Mouse (Mus musculus) hindbrain, postnatal 0 days (tissue): ENCODE measurements around the gene Sned1. TPM values are rescaled to one million over a fixed set of nuclear protein-coding genes. Genes with fewer than 3 reads are reported as not detected.

ENCODE experiments used
- ATAC-seq: fragments of 200-750 bp; cut with Nextera tagmentation; 2 replicates; pipeline ENCODE4 v1.8.0; 2017; ENCODE audit warnings: mild to moderate bottlenecking, moderate TSS enrichment, moderate library complexity
- DNase-seq: peaks from one replicate; pipeline ENCODE4 v3.0.0-alpha.2; 2015; ENCODE audit warnings: low spot score
- H3K27ac ChIP-seq: fragments of 300-500 bp; sonication (generic); 2 replicates; pipeline ENCODE4 v1.5.1; 2014; ENCODE audit warnings: mild to moderate bottlenecking
- H3K27me3 ChIP-seq: fragments of 300-500 bp; sonication (generic); 2 replicates; pipeline ENCODE4 v1.6.1; 2014; ENCODE audit warnings: low read length, mixed read lengths; ENCODE audit not compliant: insufficient read depth
- H3K36me3 ChIP-seq: fragments of 300-500 bp; sonication (generic); 2 replicates; pipeline ENCODE4 v1.6.1; 2014; ENCODE audit warnings: low read length, mixed read lengths; ENCODE audit not compliant: insufficient read depth
- H3K4me1 ChIP-seq: fragments of 300-500 bp; sonication (generic); 2 replicates; pipeline ENCODE4 v1.6.1; 2014; ENCODE audit warnings: antibody characterized with exemption, low read length, mixed read lengths; ENCODE audit not compliant: insufficient read depth
- H3K4me2 ChIP-seq: fragments of 300-500 bp; sonication (generic); 2 replicates; pipeline ENCODE4 v1.6.1; 2014; ENCODE audit warnings: low read depth, mild to moderate bottlenecking, low read length, moderate library complexity, mixed read lengths
- H3K4me3 ChIP-seq: fragments of 300-500 bp; sonication (generic); 2 replicates; pipeline ENCODE4 v1.5.1; 2014; ENCODE audit warnings: low read length
- H3K9ac ChIP-seq: fragments of 300-500 bp; sonication (generic); replicated peaks from 2 replicates; pipeline ENCODE4 v1.6.1; 2014; ENCODE audit warnings: mild to moderate bottlenecking, low read length, moderate library complexity, mixed read lengths
- H3K9me3 ChIP-seq: fragments of 300-500 bp; sonication (generic); 2 replicates; pipeline ENCODE4 v1.6.1; 2016; ENCODE audit warnings: low read length, mixed read lengths
- CTCF ChIP-seq: IDR thresholded peaks from 2 replicates; pipeline ENCODE4 v1.5.1; 2016; ENCODE audit warnings: antibody characterized with exemption, control low read depth, low read depth
- WGBS: fragments of 180-500 bp; shearing (Covaris S2); extraction: QIAGEN DNeasy Blood & Tissue Kit; methylation state at CpG from one replicate; pipeline ENCODE4 v1.1.7; 2014; 5-methylcytosine and 5-hydroxymethylcytosine counted together
- polyA plus RNA-seq: library from polyadenylated mRNA; unstranded; fragments of >200 nt; fragmentation: Nextera tagmentation; extraction: Ambion mirVana; gene quantifications from 2 replicates; pipeline ENCODE4 v1.2.1, GENCODE M21; 2015
- total RNA-seq: library from RNA; depleted of rRNA; stranded (reverse); fragments of >200 nt; gene quantifications from 2 replicates; pipeline ENCODE4 v1.2.3, GENCODE M21; 2014

Sned1 gene
- total and polyA plus RNA-seq, 2 experiments from 2014 or later = 9.2 to 33.7 TPM

DNA sequence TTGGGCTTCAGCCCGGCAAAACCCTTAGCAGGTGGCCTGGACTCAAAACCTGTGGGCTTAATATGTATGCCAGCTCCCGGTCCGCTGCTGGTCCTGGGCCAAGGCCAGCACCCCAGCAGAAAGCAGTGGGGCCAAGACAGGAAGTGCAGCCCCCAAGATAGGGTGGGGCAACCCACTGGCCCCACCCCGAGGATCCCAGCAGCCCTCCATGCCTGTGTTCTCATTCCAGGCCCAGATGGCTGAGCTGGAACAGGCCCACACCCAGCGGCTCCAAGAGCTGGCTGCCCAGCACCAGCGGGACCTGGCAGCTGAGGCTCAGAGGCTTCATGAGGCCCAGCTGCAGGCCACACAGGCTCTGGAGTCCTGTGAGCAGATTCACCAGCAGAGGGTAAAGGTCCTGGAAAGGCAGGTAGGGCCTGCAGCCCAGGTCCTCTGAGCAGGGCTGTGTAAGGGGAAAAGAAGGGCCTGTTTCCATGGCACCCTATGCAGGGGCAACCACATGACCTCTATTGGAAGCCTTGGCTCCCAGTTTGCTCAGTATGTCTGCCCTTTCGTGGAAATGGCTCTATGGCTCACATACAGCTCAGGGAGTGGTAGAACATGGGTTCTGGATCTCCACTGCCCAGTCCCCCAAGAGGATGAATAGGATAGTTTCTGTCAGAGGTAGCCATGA lies 8.2 kb upstream of the Sned1 start:
- DNase-seq = peak; percentile 78
- H3K27ac ChIP-seq = peak overlapping the region; percentile 20; the same call in 1 of the 2 replicates
- WGBS = 29% methylated on average over 7 of the region's 7 CpGs

DNA sequence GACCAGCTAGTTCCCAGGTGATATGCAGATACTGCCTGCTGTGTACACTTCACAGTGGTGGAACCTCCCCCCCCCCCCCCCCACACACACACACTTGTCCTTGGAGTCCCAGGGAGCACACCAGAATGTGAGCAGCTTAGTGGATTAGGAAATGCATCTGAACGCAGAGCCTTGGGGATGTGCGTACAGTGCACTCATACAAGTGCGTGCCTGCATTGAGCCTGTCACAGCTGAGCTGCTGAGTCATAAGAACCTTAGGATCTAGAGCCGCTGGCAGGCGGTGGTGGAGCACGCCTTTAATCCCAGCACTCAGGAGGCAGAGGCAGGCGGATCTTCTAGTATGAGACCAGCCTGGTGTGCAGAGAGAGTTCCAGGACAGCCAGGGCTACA lies 7.7 kb upstream of the Sned1 start:
- no peaks in the 10 kb centered on the region; the same call in 1 of the 2 replicates for H3K27me3 ChIP-seq
- DNase-seq (no peak), ATAC-seq (no peak)
- no peaks in the 10 kb centered on the region for H3K36me3 ChIP-seq
- TF ChIP-seq CTCF = no peak
- no peak overlapping the region for H3K4me2 ChIP-seq
- 81% methylated on average over 7 of the region's 7 CpGs for WGBS
- no peaks in the 10 kb centered on the region for H3K9me3 ChIP-seq
- peaks cover 7% of the 10 kb centered on the region; the same call in 1 of the 2 replicates for H3K4me1 ChIP-seq
- no peak overlapping the region for H3K27ac ChIP-seq
- no peak overlapping the region for H3K4me3 ChIP-seq
- no peak overlapping the region for H3K9ac ChIP-seq

More for the DNA sequence above, 8.2 kb upstream of the Sned1 start:
- peak; percentile 73 for ATAC-seq
- Histone ChIP-seq H3K36me3 (no peaks in the 10 kb centered on the region), H3K9ac (no peak overlapping the region), H3K4me2 (no peak overlapping the region), H3K4me3 (no peak overlapping the region), H3K4me1 (peaks cover 7% of the 10 kb centered on the region; the same call in 1 of the 2 replicates), H3K27me3 (no peaks in the 10 kb centered on the region; the same call in 1 of the 2 replicates), H3K9me3 (no peaks in the 10 kb centered on the region)
- TF ChIP-seq CTCF = no peak

DNA sequence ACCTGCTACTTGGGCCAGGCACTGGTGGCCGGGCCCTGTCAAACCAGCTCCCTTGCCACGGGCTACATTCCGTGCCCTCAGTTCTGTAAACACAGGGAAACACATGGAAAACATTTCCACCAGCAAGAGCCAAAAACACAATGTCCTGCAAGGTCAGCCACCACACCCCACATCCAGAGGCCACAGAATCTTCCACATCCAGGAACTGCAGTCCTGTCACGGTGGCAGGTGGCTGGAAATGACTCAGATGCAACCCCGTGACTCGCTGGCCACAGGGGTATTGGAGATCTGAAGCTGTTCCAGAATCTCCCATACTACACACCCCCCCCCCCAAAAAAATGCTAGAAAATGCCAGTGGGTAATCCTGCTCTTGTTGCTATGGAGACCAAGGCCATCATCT lies 6.4 kb upstream of the Sned1 start:
- no peak for TF ChIP-seq CTCF
- Histone ChIP-seq H3K9me3 (no peaks in the 10 kb centered on the region), H3K27ac (no peak overlapping the region; the same call in 1 of the 2 replicates), H3K36me3 (no peaks in the 10 kb centered on the region), H3K4me1 (peaks cover 7% of the 10 kb centered on the region; the same call in 1 of the 2 replicates), H3K4me2 (no peak overlapping the region), H3K4me3 (no peak overlapping the region), H3K27me3 (no peaks in the 10 kb centered on the region), H3K9ac (no peak overlapping the region)
- peak; percentile 41 for DNase-seq
- WGBS = 61% methylated on average over 6 of the region's 6 CpGs
- 0 out of 2 replicates have a peak, but pooled peaks have one; percentile 10 for ATAC-seq

DNA sequence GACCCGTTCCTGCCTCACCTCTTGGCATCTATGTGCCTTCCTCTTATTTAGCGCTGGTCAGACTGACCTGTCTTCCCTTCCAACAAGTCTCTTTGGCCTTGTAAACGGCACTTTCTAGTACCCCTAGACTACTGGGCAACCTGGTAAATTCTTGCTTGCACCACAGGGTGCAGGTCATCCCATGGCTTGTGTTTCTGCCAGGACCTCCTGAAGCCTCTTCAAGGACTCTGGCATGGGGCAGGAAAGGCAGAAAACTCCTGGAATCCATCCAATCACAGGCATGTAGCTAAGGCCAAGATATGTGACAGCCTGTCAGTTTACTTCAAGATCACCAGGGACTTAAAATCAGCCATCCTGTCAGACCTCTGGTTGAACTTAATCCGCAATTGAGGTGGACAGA lies 6.0 kb upstream of the Sned1 start:
- no peaks in the 10 kb centered on the region for H3K27me3 ChIP-seq
- H3K36me3 ChIP-seq = no peaks in the 10 kb centered on the region
- WGBS = 53% methylated on average over 4 of the region's 4 CpGs
- DNase-seq (peak; percentile 59), ATAC-seq (0 out of 2 replicates have a peak, but pooled peaks have one; percentile 9)
- TF ChIP-seq CTCF = no peak
- H3K4me2 ChIP-seq = no peak overlapping the region
- no peaks in the 10 kb centered on the region for H3K9me3 ChIP-seq
- no peak overlapping the region for H3K4me3 ChIP-seq
- H3K9ac ChIP-seq = no peak overlapping the region
- peaks cover 7% of the 10 kb centered on the region; the same call in 1 of the 2 replicates for H3K4me1 ChIP-seq
- H3K27ac ChIP-seq = no peak overlapping the region

DNA sequence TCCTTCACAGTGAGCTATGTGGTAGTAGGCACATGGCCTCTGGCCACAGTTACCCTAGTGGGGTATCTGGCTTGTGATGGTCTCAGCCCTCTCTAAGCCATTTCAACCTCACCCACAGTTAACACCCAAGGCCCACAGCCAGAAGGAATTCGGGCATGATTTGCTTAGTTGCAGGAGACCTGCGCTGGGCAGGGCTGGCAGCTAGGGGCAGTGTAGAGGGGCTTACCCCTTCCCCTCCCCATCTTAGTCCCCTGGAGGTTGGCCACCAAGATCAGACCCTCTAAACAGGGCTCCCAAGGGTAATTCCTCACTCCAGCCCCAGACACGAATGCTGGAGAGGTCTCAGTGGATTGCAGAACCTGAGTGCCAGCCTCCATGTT lies 894 bp downstream of the Sned1 start:
- Histone ChIP-seq H3K36me3 (no peaks in the 10 kb centered on the region), H3K27ac (peak overlapping the region; percentile 64; the same call in 1 of the 2 replicates), H3K9me3 (no peaks in the 10 kb centered on the region), H3K9ac (peak overlapping the region; percentile 67), H3K4me2 (peak overlapping the region; percentile 94), H3K27me3 (no peaks in the 10 kb centered on the region), H3K4me1 (no peaks in the 10 kb centered on the region), H3K4me3 (peak overlapping the region; percentile 57)
- WGBS = 10% methylated on average over 3 of the region's 3 CpGs
- DNase-seq = peak; percentile 66
- TF ChIP-seq CTCF = peak; percentile 79
- peak; percentile 72 for ATAC-seq

DNA sequence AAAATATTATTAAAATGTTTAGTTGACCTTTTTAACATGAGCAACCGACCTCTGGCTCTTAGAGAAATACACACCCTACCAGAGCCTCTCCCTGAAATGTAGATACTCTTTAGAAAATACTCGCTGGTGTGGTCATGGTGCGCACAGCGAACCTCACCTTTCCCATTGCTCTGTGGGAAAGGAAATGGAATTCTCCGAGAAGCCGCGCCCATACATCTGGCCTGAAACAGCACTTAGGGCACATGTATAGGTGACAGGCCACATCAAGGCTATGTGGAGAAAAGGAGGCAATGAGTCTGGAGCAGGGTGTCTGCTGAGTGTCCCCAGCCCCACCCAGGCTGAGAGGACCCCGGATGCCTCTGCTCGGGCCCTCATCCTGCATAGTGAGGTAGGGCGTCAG lies 2.0 kb downstream of the Sned1 start:
- no peaks in the 10 kb centered on the region for H3K27me3 ChIP-seq
- TF ChIP-seq CTCF = no peak
- no peaks in the 10 kb centered on the region for H3K4me1 ChIP-seq
- ATAC-seq (no peak), DNase-seq (no peak)
- H3K27ac ChIP-seq = no peak overlapping the region
- H3K9ac ChIP-seq = no peak overlapping the region
- H3K36me3 ChIP-seq = no peaks in the 10 kb centered on the region
- WGBS = 88% methylated on average over 10 of the region's 10 CpGs
- no peak overlapping the region for H3K4me3 ChIP-seq
- H3K9me3 ChIP-seq = no peaks in the 10 kb centered on the region
- peak overlapping the region; percentile 22; the same call in 1 of the 2 replicates for H3K4me2 ChIP-seq

DNA sequence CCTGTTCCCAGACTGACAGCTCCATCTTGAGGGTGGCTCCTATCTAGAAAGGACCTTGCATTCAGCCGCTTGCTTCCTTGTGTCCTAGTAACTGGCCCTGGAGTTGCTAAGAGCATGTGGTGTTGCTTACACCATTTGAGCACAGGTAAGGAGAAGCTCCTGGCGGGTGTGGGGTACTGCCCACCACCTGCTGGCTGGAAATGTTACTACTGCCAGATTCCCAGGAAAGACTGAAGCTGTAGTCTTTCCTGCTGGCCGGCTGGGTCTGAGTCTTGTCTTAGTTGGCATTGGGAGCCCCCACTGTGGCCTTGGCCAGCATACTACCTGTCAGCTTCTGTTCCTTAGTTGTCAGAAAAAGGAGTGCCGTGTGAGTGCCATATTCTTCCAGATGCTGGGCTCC lies 2.6 kb downstream of the Sned1 start:
- peak; percentile 59 for TF ChIP-seq CTCF
- ATAC-seq (no peak), DNase-seq (peak; percentile 32)
- Histone ChIP-seq H3K9me3 (no peaks in the 10 kb centered on the region), H3K36me3 (no peaks in the 10 kb centered on the region), H3K4me3 (no peak overlapping the region), H3K27me3 (no peaks in the 10 kb centered on the region), H3K4me1 (no peaks in the 10 kb centered on the region), H3K27ac (no peak overlapping the region), H3K4me2 (no peak overlapping the region), H3K9ac (no peak overlapping the region)
- WGBS = 56% methylated on average over 4 of the region's 4 CpGs
